Mouse (Mus musculus) stomach, postnatal 0 days (tissue): ENCODE results near the gene Cyp27b1. TPM values are rescaled to one million over a fixed set of nuclear protein-coding genes. Genes with fewer than 3 reads are reported as not detected.

Experiments used
- ATAC-seq: fragments of 200-750 bp; cut with Nextera tagmentation; 2 replicates; pipeline ENCODE4 v1.8.0; 2017; ENCODE audit not compliant: low FRiP score, low TSS enrichment
- DNase-seq: peaks from one replicate; pipeline ENCODE4 v3.0.0-alpha.2; 2016; ENCODE audit warnings: low spot score
- H3K27ac ChIP-seq: fragments of 300-500 bp; sonication (generic); replicated peaks from 2 replicates; pipeline ENCODE4 v1.5.1; 2014; ENCODE audit warnings: mild to moderate bottlenecking, control low read depth
- H3K27me3 ChIP-seq: fragments of 300-500 bp; sonication (generic); 2 replicates; pipeline ENCODE4 v1.6.1; 2014; ENCODE audit warnings: low read length; ENCODE audit not compliant: control insufficient read depth, insufficient read depth
- H3K36me3 ChIP-seq: fragments of 300-500 bp; sonication (generic); 2 replicates; pipeline ENCODE4 v1.6.1; 2014; ENCODE audit warnings: low read length, mixed read lengths; ENCODE audit not compliant: control insufficient read depth, insufficient read depth
- H3K4me1 ChIP-seq: fragments of 300-500 bp; sonication (generic); replicated peaks from 2 replicates; pipeline ENCODE4 v1.6.1; 2014; ENCODE audit warnings: antibody characterized with exemption; ENCODE audit not compliant: control insufficient read depth, insufficient read depth
- H3K4me2 ChIP-seq: fragments of 300-500 bp; sonication (generic); replicated peaks from 2 replicates; pipeline ENCODE4 v1.6.1; 2014; ENCODE audit warnings: low read depth, mild to moderate bottlenecking, control low read depth, moderate library complexity
- H3K4me3 ChIP-seq: fragments of 300-500 bp; sonication (generic); 2 replicates; pipeline ENCODE4 v1.5.1; 2014; ENCODE audit warnings: low read depth, low read length, control low read depth
- H3K9ac ChIP-seq: fragments of 300-500 bp; sonication (generic); 2 replicates; pipeline ENCODE4 v1.6.1; 2014; ENCODE audit warnings: mild to moderate bottlenecking, low read length, control low read depth, mixed read lengths
- H3K9me3 ChIP-seq: fragments of 300-500 bp; sonication (generic); 2 replicates; pipeline ENCODE4 v1.6.1; 2016; ENCODE audit warnings: low read length; ENCODE audit not compliant: control insufficient read depth
- CTCF ChIP-seq: IDR thresholded peaks from 2 replicates; pipeline ENCODE4 v1.5.1; 2016; ENCODE audit warnings: antibody characterized with exemption, low read depth, mild to moderate bottlenecking, moderate library complexity
- EP300 ChIP-seq: optimal IDR thresholded peaks from 2 replicates; pipeline ENCODE3; 2016; ENCODE audit warnings: antibody characterized with exemption
- WGBS: fragments of 180-500 bp; shearing (Covaris S2); extraction: QIAGEN DNeasy Blood & Tissue Kit; methylation state at CpG from one replicate; pipeline ENCODE4 v1.1.7; 2014; 5-methylcytosine and 5-hydroxymethylcytosine counted together
- microRNA counts: library from miRNA; unstranded; fragments of <30 nt; microRNA quantifications from one replicate; lab custom pipeline; 2015
- microRNA-seq: library from miRNA; unstranded; fragments of <30 nt; microRNA quantifications from one replicate; pipeline ENCODE4, GENCODE M21; 2016
- polyA plus RNA-seq: library from polyadenylated mRNA; unstranded; fragments of >200 nt; fragmentation: Nextera tagmentation; extraction: Ambion mirVana; gene quantifications from 2 replicates; pipeline ENCODE4 v1.2.1, GENCODE M21; 2015

Gene Cyp27b1
- polyA plus RNA-seq, 1 experiment from 2014 or later, result 0.13 TPM

DNA sequence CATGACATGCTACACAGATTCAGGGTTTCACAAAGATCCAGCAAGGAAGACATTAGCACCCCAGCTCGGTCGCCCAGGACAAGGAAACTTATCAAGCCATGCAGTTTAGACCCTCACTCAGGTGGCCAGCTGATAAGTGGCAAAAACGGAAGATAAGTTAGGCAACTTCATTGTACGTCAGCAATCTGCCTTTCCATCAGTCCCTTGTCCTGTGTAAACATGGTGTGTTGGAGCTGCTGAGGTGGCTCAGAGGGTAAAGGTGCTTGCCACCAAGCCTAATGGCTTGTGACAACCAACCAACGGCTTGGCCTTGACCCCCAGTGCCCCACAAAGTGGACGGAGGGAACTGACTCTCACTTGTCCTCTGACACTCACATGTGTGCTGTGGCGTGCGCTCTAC lies 52.4 kb downstream of the Cyp27b1 start:
- TF ChIP-seq CTCF (no peak), EP300 (no peak)
- DNase-seq (no peak), ATAC-seq (no peak)
- no peak overlapping the region for H3K4me2 ChIP-seq
- H3K27ac ChIP-seq, result no peak overlapping the region
- H3K4me3 ChIP-seq, result no peak overlapping the region
- H3K36me3 ChIP-seq, result peaks cover 18% of the 10 kb centered on the region; the same call in 1 of the 2 replicates
- H3K9me3 ChIP-seq, result no peaks in the 10 kb centered on the region
- H3K27me3 ChIP-seq, result no peaks in the 10 kb centered on the region; the same call in 1 of the 2 replicates
- H3K9ac ChIP-seq, result no peak overlapping the region
- 67% methylated on average over 8 of the region's 8 CpGs for WGBS
- H3K4me1 ChIP-seq, result no peaks in the 10 kb centered on the region

DNA sequence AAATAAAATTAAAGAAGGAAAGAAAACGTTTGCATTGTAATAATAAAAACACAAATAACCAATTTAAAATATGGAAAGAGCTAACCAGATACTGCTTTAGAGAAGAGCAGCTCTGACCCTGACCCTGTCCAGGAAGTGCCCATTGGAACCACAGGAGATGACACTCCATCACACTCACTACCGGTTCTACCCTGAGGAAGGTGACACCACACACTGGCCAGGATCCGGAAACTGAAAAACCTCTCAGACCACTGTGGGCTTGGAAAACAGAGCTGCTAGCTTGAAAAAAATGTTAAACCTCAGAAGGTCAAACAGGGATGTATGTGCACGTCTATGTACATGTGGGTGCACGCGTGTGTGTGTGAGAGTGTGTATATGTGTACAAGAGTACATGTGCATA lies 53.1 kb downstream of the Cyp27b1 start:
- H3K27ac ChIP-seq, result no peak overlapping the region
- no peaks in the 10 kb centered on the region; the same call in 1 of the 2 replicates for H3K27me3 ChIP-seq
- no peak overlapping the region for H3K4me2 ChIP-seq
- DNase-seq, result no peak
- WGBS, result 78% methylated on average over 6 of the region's 6 CpGs
- H3K4me3 ChIP-seq, result no peak overlapping the region
- TF ChIP-seq EP300 (no peak), CTCF (no peak)
- peaks cover 18% of the 10 kb centered on the region; the same call in 1 of the 2 replicates for H3K36me3 ChIP-seq
- no peaks in the 10 kb centered on the region for H3K9me3 ChIP-seq
- H3K9ac ChIP-seq, result no peak overlapping the region
- no peak for ATAC-seq
- H3K4me1 ChIP-seq, result no peaks in the 10 kb centered on the region

MicroRNAs within 50 kb of the gene (microRNA counts, 519-probe panel; counts per million panel counts)
- microRNA mmu-miR-546 (lab: Ali Mortazavi, UCI), result not detected

Small RNAs within 50 kb of the gene (microRNA-seq; reads per million reads assigned to microRNA genes)
- not detected for gene Mir546

Other genes starting within 250 kb of the Cyp27b1 start
- gene Atp23, start 146.9 kb upstream of the Cyp27b1 start, polyA plus RNA-seq, result 9.1 and 10.3 TPM in 2 replicates
- gene Ctdsp2, start 69.5 kb upstream of the Cyp27b1 start, polyA plus RNA-seq, result 29.1 and 33.0 TPM in 2 replicates
- gene Avil, start 47.5 kb upstream of the Cyp27b1 start, polyA plus RNA-seq, result 10.7 and 12.3 TPM in 2 replicates
- 58.9 and 61.3 TPM in 2 replicates for gene Tsfm, start 17.4 kb upstream of the Cyp27b1 start, polyA plus RNA-seq
- gene Mettl1, start 6.8 kb upstream of the Cyp27b1 start, polyA plus RNA-seq, result 32.4 and 36.8 TPM in 2 replicates
- 1.2 and 1.3 TPM in 2 replicates for gene Eef1akmt3, start 6.7 kb upstream of the Cyp27b1 start, polyA plus RNA-seq
- 0.75 and 0.81 TPM in 2 replicates for gene March9, start 11.9 kb downstream of the Cyp27b1 start, polyA plus RNA-seq
- gene Cdk4, start 15.3 kb downstream of the Cyp27b1 start, polyA plus RNA-seq, result 469 and 472 TPM in 2 replicates
- 82.8 and 87.7 TPM in 2 replicates for gene Tspan31, start 22.0 kb downstream of the Cyp27b1 start, polyA plus RNA-seq
- gene Agap2, start 27.0 kb downstream of the Cyp27b1 start, polyA plus RNA-seq, result 0.04 and 0.08 TPM in 2 replicates
- gene Os9, start 72.9 kb downstream of the Cyp27b1 start, polyA plus RNA-seq, result 81.9 and 82.0 TPM in 2 replicates
- gene B4galnt1, start 117.0 kb downstream of the Cyp27b1 start, polyA plus RNA-seq, result 45.9 and 65.4 TPM in 2 replicates
- gene Slc26a10, start 132.4 kb downstream of the Cyp27b1 start, polyA plus RNA-seq, result 0.70 and 0.76 TPM in 2 replicates
- gene Arhgef25, start 141.8 kb downstream of the Cyp27b1 start, polyA plus RNA-seq, result 25.3 and 29.7 TPM in 2 replicates
- gene Dtx3, start 147.5 kb downstream of the Cyp27b1 start, polyA plus RNA-seq, result 27.8 and 32.9 TPM in 2 replicates
- gene Pip4k2c, start 163.3 kb downstream of the Cyp27b1 start, polyA plus RNA-seq, result 23.2 and 26.0 TPM in 2 replicates
- gene Kif5a, start 215.1 kb downstream of the Cyp27b1 start, polyA plus RNA-seq, result 2.2 and 2.3 TPM in 2 replicates
- 134 and 147 TPM in 2 replicates for gene Dctn2, start 218.1 kb downstream of the Cyp27b1 start, polyA plus RNA-seq
- gene Mbd6, start 240.8 kb downstream of the Cyp27b1 start, polyA plus RNA-seq, result 8.5 and 8.9 TPM in 2 replicates